Mouse (Mus musculus) cortical plate, adult 2 months (tissue): ENCODE measurements at regions not wholly inside any gene's neighbourhood (a gene's known extent, or its start where the extent isn't known, plus 50 kb on each side); places are given as distances from the start of the nearest gene placed in this dataset.

ENCODE experiments used
- CTCF ChIP-seq: fragments of 200-500 bp; IDR thresholded peaks from 2 replicates; pipeline ENCODE4 v1.5.1; 2011; ENCODE audit warnings: mild to moderate bottlenecking, control low read depth, low read length; ENCODE audit not compliant: insufficient read depth; ENCODE audit errors: extremely low read depth
- POLR2A ChIP-seq: fragments of 200-500 bp; IDR thresholded peaks from 2 replicates; pipeline ENCODE4 v1.6.1; 2011; ENCODE audit warnings: mild to moderate bottlenecking, low read length, control low read depth; ENCODE audit not compliant: insufficient read depth; ENCODE audit errors: extremely low read depth

DNA sequence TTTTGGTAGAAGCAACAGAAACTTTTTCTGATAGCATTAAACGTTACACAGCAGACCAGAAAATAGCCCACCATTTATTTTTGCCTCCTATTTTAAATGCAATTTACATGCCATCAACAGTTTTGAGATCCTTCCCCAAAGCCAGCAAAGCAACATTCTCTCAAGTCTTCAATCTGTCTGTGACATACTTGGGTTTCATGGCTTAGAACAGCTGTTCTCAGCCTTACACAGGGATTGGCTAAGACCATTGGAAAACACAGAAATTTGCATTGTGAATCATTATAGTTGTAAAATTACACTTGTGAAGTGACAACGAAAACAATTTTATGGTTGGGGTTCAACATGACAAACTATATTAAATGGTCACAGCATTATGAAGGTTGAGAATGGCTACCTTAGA lies 268.8 kb upstream of the Marcks start:
- TF ChIP-seq POLR2A = no peak
- TF ChIP-seq CTCF = no peak
